Mouse (Mus musculus) stomach, postnatal 0 days (tissue): ENCODE results near the gene Dapk3. TPM values are rescaled to one million over a fixed set of nuclear protein-coding genes. Genes with fewer than 3 reads are reported as not detected.

Experiments used
- ATAC-seq: fragments of 200-750 bp; cut with Nextera tagmentation; 2 replicates; pipeline ENCODE4 v1.8.0; 2017; ENCODE audit not compliant: low FRiP score, low TSS enrichment
- DNase-seq: peaks from one replicate; pipeline ENCODE4 v3.0.0-alpha.2; 2016; ENCODE audit warnings: low spot score
- H3K27ac ChIP-seq: fragments of 300-500 bp; sonication (generic); replicated peaks from 2 replicates; pipeline ENCODE4 v1.5.1; 2014; ENCODE audit warnings: mild to moderate bottlenecking, control low read depth
- H3K27me3 ChIP-seq: fragments of 300-500 bp; sonication (generic); 2 replicates; pipeline ENCODE4 v1.6.1; 2014; ENCODE audit warnings: low read length; ENCODE audit not compliant: control insufficient read depth, insufficient read depth
- H3K36me3 ChIP-seq: fragments of 300-500 bp; sonication (generic); 2 replicates; pipeline ENCODE4 v1.6.1; 2014; ENCODE audit warnings: low read length, mixed read lengths; ENCODE audit not compliant: control insufficient read depth, insufficient read depth
- H3K4me1 ChIP-seq: fragments of 300-500 bp; sonication (generic); replicated peaks from 2 replicates; pipeline ENCODE4 v1.6.1; 2014; ENCODE audit warnings: antibody characterized with exemption; ENCODE audit not compliant: control insufficient read depth, insufficient read depth
- H3K4me2 ChIP-seq: fragments of 300-500 bp; sonication (generic); replicated peaks from 2 replicates; pipeline ENCODE4 v1.6.1; 2014; ENCODE audit warnings: low read depth, mild to moderate bottlenecking, control low read depth, moderate library complexity
- H3K4me3 ChIP-seq: fragments of 300-500 bp; sonication (generic); 2 replicates; pipeline ENCODE4 v1.5.1; 2014; ENCODE audit warnings: low read depth, low read length, control low read depth
- H3K9ac ChIP-seq: fragments of 300-500 bp; sonication (generic); 2 replicates; pipeline ENCODE4 v1.6.1; 2014; ENCODE audit warnings: mild to moderate bottlenecking, low read length, control low read depth, mixed read lengths
- H3K9me3 ChIP-seq: fragments of 300-500 bp; sonication (generic); 2 replicates; pipeline ENCODE4 v1.6.1; 2016; ENCODE audit warnings: low read length; ENCODE audit not compliant: control insufficient read depth
- CTCF ChIP-seq: IDR thresholded peaks from 2 replicates; pipeline ENCODE4 v1.5.1; 2016; ENCODE audit warnings: antibody characterized with exemption, low read depth, mild to moderate bottlenecking, moderate library complexity
- EP300 ChIP-seq: optimal IDR thresholded peaks from 2 replicates; pipeline ENCODE3; 2016; ENCODE audit warnings: antibody characterized with exemption
- WGBS: fragments of 180-500 bp; shearing (Covaris S2); extraction: QIAGEN DNeasy Blood & Tissue Kit; methylation state at CpG from one replicate; pipeline ENCODE4 v1.1.7; 2014; 5-methylcytosine and 5-hydroxymethylcytosine counted together
- polyA plus RNA-seq: library from polyadenylated mRNA; unstranded; fragments of >200 nt; fragmentation: Nextera tagmentation; extraction: Ambion mirVana; gene quantifications from 2 replicates; pipeline ENCODE4 v1.2.1, GENCODE M21; 2015

The Dapk3 gene
- polyA plus RNA-seq, 1 experiment from 2014 or later = 44.6 TPM

DNA sequence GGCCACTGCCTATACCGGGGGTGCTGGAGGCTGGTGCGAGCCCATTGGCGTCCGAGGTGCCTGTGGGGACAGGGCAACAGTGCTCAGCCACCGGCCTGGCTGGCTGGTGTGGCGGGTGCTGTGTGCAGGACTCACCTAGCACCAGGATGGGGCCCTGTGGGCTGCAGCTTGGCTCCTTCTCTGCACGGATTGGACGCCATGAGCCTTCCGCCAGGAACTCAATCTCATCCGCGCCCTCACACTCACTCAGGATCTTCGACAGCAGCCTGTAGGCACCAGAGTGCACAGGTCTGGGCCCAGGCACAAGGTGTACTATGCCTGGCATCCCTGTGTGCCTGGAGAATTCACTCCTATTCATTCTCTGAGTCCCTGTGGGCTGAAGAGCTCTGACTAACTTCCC, 28.5 kb upstream of the Dapk3 start:
- 80% methylated on average over 12 of the region's 12 CpGs for WGBS
- Histone ChIP-seq H3K9me3 (no peaks in the 10 kb centered on the region), H3K9ac (no peak overlapping the region), H3K4me3 (no peak overlapping the region), H3K27me3 (no peaks in the 10 kb centered on the region), H3K4me2 (no peak overlapping the region), H3K4me1 (no peaks in the 10 kb centered on the region), H3K36me3 (peaks cover 37% of the 10 kb centered on the region), H3K27ac (0 out of 2 replicates have a peak overlapping the region, but pooled peaks have one; percentile 18)
- DNase-seq = no peak
- TF ChIP-seq EP300 (no peak), CTCF (no peak)
- no peak for ATAC-seq

DNA sequence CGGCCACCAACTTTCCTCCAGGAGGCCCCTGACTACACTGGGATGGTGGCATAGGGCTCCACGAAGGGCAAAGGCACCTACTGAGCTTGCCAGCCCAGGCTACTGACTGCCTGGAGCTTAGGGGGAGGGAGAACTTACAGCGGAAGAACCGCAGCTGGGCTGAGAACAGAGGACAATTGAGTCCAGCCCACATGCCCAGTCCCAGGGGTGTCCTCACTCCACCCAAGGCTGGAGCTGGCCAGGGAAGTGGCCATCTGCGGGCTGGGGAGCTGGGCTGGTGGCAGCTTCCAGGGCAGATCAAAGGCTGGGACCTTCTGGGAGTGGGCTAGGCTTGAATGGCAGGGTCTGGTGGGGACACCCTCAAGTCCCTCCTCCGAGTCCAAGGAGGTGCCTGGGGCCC, 28.1 kb upstream of the Dapk3 start:
- no peak overlapping the region for H3K4me3 ChIP-seq
- 64% methylated on average over 6 of the region's 6 CpGs for WGBS
- ATAC-seq (no peak), DNase-seq (no peak)
- no peak for TF ChIP-seq CTCF
- no peak for TF ChIP-seq EP300
- no peaks in the 10 kb centered on the region for H3K4me1 ChIP-seq
- H3K27ac ChIP-seq = 0 out of 2 replicates have a peak overlapping the region, but pooled peaks have one; percentile 18
- H3K36me3 ChIP-seq = peaks cover 34% of the 10 kb centered on the region
- H3K27me3 ChIP-seq = no peaks in the 10 kb centered on the region
- H3K9ac ChIP-seq = 0 out of 2 replicates have a peak overlapping the region, but pooled peaks have one; percentile 13
- no peaks in the 10 kb centered on the region for H3K9me3 ChIP-seq
- H3K4me2 ChIP-seq = no peak overlapping the region

DNA sequence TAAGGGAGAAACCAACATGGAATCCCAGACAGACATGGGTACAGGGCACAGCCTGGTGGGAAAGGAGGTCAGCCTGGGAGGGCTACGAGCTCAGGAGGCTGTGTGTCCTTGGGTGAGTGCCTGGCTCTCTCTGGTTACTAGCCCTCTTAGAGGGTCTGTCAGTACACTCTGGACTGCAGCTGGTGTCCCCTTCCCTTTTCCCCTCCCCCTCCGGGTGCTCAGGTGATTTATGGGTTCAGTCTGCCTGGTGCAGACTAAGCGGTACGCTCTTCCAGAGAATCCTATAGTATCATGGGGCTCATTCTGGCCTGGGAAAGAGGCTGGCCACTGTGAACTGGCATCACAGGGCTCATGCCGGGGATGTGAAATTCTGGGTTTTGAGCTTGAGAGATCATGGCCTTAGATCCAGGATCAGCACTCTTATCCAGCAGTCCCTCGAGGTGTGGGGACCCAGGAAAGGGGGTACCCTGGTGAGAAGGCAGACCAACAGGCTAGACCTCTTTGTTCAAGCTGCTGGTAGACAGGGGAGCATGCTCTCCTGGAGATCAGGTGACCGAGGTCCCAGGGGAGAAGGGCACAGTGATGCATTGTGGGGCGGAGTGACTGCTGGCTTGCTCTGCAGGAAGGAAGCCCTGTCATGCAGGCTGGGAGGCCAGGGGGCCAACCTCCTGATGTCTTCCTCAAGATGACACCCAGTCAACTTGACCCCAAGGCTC, 21.0 kb upstream of the Dapk3 start:
- no peaks in the 10 kb centered on the region for H3K4me1 ChIP-seq
- WGBS = 74% methylated on average over 8 of the region's 8 CpGs
- DNase-seq (no peak), ATAC-seq (no peak)
- no peak overlapping the region for H3K4me3 ChIP-seq
- H3K27me3 ChIP-seq = no peaks in the 10 kb centered on the region
- no peak overlapping the region for H3K4me2 ChIP-seq
- TF ChIP-seq EP300 (no peak), CTCF (no peak)
- no peak overlapping the region for H3K27ac ChIP-seq
- peaks cover 19% of the 10 kb centered on the region; the same call in 1 of the 2 replicates for H3K36me3 ChIP-seq
- H3K9me3 ChIP-seq = no peaks in the 10 kb centered on the region
- H3K9ac ChIP-seq = no peak overlapping the region

DNA sequence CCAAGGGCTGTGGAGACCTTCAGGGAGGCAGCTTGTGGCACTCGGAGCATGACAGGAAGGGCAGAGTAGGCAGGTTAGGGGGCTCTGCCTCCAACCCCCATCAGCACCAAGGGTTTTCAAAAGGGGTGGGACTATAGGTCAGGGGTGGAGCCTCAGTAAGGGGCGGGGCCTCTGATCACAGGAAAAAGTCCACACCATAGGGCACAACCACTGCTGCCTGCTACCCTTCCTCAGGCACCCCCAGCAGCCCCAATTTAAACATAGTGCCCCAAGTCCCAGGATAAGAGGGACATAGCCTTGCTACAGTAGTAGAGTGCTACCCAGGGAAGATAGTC, 20.5 kb upstream of the Dapk3 start:
- WGBS = 64% methylated on average over 2 of the region's 2 CpGs
- Histone ChIP-seq H3K27me3 (no peaks in the 10 kb centered on the region), H3K4me3 (no peak overlapping the region), H3K4me1 (no peaks in the 10 kb centered on the region), H3K9ac (no peak overlapping the region), H3K9me3 (no peaks in the 10 kb centered on the region), H3K27ac (no peak overlapping the region), H3K36me3 (peaks cover 16% of the 10 kb centered on the region; the same call in 1 of the 2 replicates), H3K4me2 (no peak overlapping the region)
- DNase-seq = no peak
- TF ChIP-seq EP300 (no peak), CTCF (no peak)
- ATAC-seq = no peak

DNA sequence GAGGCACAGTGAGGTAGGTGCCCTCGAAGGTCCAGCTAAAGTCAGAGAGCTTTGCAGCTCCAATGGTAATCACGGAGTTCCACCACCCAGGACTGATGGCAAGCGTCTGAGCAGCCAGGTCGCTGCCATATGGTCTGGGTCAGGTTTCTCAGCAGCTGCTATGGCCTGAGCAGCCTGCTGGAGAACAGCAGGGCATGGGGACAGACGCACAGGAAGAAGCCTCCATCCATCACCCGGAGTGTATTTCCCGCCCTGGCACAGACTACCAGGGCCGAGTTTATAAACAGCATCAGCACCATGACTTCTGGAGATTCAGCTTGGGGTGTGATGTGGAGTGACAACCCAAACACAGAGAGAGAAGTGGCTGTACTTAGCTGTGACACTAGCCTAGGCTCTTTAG, 17.7 kb upstream of the Dapk3 start:
- Histone ChIP-seq H3K9me3 (no peaks in the 10 kb centered on the region), H3K4me2 (no peak overlapping the region), H3K9ac (no peak overlapping the region), H3K4me1 (no peaks in the 10 kb centered on the region), H3K36me3 (peaks cover 11% of the 10 kb centered on the region; the same call in 1 of the 2 replicates), H3K27ac (no peak overlapping the region), H3K27me3 (no peaks in the 10 kb centered on the region), H3K4me3 (no peak overlapping the region)
- 68% methylated on average over 8 of the region's 8 CpGs for WGBS
- TF ChIP-seq EP300 (no peak), CTCF (no peak)
- ATAC-seq (no peak), DNase-seq (no peak)
